Mouse (Mus musculus): ENCODE measurements around the gene Jag2. TPM values are rescaled to one million over a fixed set of nuclear protein-coding genes. Genes with fewer than 3 reads are reported as not detected.

Jag2 gene
- total RNA-seq, 2 experiments from 2014 or later = 50.1 to 55.1 TPM

DNA sequence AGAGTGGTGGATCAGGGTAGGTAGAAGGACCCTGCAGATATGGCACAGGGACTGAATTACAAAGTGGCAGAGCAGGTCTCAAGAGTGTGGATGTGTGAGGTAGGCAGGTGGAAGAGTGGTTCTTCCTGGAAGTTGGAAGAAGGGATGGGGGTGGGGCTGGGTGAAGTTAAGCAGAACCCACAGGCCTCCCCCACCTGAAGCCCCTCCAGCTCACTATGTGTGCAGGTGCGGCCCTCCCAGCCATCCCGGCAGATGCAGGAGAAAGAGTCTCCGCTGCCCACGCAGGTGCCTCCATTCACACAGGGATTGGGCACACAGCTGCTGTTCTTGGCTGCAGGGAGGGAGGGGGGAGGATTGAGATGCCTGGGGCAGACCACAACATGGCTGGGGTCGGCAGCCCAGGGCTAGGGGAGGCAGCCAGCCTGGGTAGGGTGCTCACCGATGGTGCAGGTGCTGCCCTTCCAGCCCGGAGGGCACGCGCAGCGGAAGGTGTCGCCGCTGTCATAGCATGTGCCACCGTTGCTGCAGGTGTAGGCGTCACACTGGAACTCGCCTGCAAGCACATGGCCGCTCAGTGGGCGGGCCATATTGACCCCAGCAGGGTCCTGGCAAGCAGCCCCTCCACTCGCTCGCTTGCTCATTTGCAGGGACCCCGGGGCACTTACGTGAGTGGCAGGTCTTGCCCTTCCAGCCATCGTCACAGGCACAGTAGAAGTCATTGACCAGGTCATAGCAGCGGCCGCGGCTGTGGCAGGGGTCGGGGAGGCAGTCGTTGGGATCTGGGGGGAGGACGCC is 16.4 kb downstream of the Jag2 start:
- no peak for DNase-seq (ENCODE audit: low spot score in 2 of 2)
- intact Hi-C loops (cut with DNase I) = no loop called here

DNA sequence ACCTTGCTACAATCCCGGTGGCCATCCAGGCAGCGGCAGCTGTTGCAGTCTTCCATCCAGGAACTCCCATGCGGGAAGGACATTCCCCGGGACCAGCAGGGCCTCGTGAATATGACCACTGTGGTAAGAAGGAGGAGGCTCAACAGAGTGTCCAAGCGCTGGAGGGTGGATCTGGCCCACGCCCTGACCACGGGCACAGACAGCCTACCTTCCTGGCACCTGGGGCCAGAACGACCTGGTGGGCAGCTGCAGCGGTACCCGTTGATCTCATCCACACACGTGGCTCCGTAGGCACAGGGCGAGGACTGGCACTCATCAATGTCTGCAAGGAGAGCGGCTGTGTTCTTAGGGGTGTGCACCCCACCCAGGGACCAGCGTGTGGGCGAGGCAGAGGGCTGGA is 17.9 kb downstream of the Jag2 start:
- intact Hi-C loops (cut with DNase I) = no loop called here
- DNase-seq (ENCODE audit: low spot score in 2 of 2) = no peak

DNA sequence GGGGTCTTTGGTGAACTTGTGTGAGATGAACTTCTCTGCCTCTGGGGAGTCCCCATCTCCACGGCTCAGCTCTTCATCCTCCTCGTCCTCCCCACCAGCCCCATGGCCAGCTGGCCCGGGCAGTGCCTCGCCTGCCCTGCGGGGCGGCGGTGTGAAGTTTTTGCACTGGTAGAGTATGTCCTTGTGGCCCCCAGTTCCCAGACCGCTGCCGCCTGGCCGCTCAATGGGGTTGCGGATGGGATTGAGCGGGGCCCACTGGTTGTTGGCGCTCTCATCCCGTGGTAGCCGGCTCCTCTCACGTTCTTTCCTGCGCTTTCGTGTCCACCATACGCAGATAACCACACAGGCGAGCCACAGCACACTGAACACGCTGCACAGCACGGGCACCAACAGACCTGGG is 20.6 kb downstream of the Jag2 start:
- intact Hi-C loops (cut with DNase I) = no loop called here
- no peak for DNase-seq (ENCODE audit: low spot score in 2 of 2)

DNA sequence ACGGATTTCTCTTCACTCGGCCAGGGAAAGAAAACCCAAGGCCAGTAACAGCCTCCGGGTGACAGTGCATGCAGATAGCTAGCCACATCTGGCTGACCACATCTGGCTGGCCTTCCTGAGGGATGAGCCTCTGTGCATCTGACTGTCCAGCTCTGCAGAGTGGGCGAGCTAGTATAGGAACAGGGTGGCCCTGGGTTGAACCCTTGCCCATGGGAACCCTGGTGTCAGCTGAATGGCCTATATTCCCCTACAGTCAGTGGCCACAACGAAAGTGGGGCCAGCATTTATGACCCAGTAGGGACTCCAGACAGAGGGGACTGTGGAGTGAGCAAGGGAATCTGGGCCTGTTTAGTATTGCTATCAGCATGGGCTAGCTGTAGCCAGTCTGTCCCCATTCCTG is 24.6 kb downstream of the Jag2 start:
- DNase-seq (ENCODE audit: low spot score in 2 of 2) = no peak
- intact Hi-C loops (cut with DNase I) = no loop called here

DNA sequence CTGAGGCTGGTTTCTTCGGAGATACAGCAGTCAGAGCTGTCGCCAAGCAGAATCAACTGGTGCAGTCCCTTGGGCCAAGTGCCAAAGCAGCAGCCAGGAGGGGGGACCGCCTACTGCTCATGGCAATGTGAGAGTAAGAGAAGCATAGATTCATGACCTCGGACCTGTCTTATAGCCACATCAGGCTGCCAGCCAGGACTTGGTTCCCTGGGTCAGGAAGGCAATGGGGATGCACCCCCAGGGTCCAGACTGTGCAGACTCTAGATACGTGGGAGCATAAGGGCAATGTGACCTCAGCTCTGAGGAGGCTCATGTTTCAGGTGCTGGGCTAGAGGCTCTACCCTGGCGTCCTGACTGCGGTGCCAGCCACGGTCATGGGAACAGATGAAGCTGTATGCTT is 25.6 kb downstream of the Jag2 start:
- intact Hi-C loops (cut with DNase I) = no loop called here
- no peak for DNase-seq (ENCODE audit: low spot score in 2 of 2)

DNA sequence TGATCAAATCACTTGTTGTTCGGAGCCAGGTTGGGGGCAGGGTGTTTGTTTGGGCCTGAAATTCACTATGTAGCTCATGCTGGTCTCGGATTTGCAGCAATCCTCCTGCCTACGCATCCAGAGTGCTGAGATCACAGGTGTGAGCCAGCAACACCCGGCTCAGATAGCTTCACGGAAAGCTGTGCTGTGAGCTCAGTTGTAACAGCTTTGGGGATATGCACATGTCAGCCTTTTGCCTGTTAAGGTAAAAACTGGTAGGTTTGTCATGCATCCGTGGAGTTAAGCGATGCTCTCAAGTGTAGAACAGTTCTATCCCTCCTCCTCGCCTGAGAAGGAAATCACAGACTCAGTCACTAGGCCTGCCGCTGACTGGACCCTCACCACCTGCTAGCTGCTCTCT is 28.9 kb downstream of the Jag2 start:
- DNase-seq (ENCODE audit: low spot score in 2 of 2) = peak; percentile 71 to 88
- intact Hi-C loops (cut with DNase I) = no loop called here

DNA sequence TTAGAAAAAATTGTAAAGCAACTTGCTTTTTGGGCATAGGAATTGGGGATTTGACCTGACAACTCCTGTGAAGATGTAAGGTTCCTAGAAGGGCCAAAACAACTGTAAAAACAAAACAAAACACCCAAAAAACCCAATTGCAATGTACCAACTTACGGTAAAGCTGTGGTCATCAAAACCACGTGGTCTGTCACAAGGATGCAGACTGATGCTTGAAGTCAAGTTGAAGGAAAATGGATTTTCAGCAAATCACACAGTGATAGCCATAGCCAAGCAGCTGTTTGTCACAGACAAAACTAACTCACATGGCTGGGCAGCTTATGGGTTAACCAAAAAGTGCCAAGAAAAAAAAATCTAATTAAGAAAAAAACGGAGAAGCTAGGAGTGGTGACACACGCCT is 30.6 kb downstream of the Jag2 start:
- intact Hi-C loops (cut with DNase I) = no loop called here
- DNase-seq (ENCODE audit: low spot score in 2 of 2) = no peak

DNA sequence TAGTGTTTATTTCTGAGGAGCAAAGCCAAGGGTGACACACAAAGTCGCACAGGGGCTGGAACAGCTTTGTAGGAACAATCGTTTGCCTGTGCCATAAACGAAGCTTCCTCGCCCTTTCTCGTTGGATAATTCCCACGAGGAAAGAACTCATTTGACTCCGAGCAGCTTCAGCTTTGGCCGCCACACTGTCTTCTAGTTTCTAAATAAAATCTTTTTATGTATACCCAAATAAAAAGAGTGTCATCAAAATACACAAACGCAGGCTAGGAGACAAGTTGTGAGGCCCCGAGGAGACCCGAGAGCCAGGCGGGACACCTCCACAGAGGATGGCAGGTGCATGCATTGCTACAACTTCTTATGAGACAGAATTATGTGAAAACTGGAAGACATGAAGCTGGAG is 31.2 kb downstream of the Jag2 start:
- DNase-seq (ENCODE audit: low spot score in 2 of 2) = no peak
- intact Hi-C loops (cut with DNase I) = no loop called here

DNA sequence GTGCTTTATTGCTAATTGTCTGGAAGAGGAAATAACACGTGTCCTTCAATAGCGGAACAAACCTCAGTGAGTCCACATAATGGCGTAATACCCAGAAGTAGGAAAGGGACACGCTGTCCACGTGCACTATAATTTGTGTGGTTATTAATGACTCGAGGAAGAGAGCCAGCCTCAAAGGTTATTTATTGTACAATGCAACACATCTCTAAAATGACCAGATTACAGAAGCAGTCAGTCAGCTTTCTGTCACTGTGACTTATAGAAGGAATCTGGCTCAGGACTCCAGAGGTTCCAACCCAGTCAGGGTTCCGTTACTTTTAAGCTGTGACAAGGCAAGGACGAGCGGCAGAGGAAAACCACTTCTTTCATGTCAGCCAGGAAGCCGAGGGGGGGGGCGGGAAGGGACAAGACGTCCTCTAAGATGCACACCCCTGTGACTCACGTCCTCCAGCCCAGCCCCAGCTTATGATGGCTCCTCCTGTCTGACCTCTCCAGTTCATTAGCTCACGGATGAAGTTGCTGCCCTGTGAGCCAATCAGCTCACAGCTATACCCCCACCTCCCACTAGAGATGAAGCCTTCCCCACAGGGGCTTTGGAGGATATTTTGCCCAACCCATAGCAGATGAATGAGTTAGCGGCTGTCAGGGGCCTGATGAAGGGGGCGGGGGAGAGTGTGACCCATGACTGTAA is 31.9 kb downstream of the Jag2 start:
- intact Hi-C loops (cut with DNase I) = no loop called here

DNA sequence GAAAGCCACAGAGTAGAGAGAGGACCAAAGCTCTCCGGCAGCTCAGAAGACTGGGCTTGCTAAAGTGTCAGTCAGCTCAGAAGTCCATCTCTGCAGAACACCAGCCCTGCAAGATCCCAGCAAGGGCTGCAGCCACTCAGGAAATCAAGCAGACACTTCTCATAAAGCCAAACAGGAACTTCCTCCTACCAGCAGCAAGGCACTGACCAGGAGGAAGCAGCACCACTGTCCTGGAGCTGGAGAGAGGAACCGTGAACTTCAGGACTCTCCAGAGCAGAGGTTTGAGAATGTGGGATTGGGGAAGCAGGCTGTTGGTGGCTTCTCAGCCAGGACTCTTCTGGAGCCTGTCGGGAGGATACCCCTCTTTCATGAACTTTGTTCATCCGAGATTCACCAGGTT is 34.6 kb downstream of the Jag2 start:
- peak in 1 of 2 experiments; percentile 28 for DNase-seq (ENCODE audit: low spot score in 2 of 2)
- intact Hi-C loops (cut with DNase I) = no loop called here

More for the DNA sequence above, 31.9 kb downstream of the Jag2 start:
- DNase-seq (ENCODE audit: low spot score in 2 of 2) = no peak

DNA sequence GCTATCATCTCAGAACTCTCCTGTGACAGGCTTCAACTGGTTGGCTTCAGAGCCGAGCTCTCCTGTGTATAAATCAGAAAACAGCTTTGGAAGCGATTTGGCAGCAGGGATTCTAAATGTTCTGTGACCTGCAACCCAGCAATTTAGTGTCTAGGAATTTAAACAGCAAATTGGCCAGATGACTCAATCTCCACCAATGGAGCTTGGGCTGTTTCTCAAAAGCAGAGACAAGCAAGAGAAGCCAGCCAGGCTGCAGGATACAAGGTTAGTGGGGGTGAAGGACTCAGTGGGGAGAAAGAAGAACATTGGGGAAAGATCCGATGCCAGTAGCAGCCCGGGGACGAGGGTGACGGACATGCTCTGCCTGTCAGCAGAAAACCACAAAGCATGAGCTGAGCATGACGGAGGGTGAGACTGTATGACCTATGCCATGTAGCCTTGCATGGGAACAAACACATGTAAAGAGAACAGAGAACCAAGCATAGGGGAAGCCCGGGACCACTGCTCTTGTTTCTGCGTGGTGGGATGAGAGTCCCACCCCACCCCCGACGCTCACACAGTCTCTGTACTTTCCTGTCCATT is 35.2 kb downstream of the Jag2 start:
- intact Hi-C loops (cut with DNase I) = no loop called here
- no peak for DNase-seq (ENCODE audit: low spot score in 2 of 2)

DNA sequence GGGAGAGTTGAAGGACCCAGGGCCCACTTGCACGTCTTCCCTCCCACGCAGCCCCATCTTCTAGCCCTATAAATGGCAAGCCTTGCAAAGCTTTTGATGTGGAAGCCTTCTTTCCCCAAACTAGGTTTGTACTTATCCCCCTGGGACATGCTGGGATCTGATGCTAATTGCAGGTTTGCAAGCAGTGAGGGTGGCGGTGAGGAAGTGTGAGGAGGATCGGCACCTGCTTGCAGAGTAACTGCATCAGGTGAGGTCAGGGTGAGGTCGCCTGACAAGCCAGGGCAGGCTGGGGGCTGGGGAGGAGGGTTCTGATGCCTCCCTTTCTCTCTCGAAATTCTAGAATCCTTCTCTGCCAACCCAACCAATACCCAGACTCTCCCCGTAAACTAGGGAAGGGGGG is 44.1 kb downstream of the Jag2 start:
- DNase-seq (ENCODE audit: low spot score in 2 of 2) = no peak
- intact Hi-C loops (cut with DNase I) = no loop called here

DNA sequence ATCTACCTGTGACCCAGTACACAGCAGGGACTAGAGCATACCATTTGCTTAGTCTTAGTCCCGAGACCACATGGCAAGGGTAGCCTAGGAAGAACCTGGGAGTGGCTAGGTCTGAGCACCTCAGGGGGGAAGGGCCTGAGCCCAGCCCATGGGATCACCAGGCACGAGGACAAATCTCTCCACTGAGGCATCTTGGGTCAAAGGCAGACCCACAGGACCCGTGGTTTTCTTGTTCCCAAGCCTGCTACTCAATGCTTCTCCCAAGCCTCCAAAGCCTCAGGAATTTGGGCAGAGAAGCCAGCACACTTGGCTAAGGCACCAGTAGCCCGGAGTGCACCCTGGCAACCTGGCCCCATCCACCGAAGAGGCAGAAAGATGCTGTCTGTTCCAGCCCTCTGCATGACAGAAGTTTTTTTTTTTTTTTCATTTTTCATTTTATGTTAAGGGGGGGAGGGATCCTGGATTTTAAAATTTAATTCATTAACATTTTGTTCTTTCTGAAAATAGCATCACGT is 48.2 kb downstream of the Jag2 start:
- DNase-seq (ENCODE audit: low spot score in 2 of 2) = no peak
- intact Hi-C loops (cut with DNase I) = no loop called here

DNA sequence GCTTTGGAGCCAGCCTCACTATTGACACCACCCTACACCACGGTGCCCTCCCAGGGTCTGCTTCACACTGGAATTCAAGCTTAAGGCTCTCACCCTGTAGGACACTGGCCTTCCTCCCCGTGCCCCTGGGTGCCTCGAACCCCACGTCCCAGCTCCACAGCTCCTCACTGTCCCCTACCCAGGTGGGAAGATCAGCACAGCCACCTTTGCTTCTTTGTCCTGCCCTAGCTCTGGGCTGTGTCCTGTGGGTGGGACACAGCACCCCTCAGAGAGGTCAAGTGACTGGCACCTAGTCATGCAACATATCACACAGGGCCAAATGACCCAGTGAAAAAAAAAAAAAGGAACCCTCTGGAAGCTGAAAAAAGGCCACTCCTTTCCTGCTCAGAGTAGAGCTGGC is 48.9 kb downstream of the Jag2 start:
- intact Hi-C loops (cut with DNase I) = no loop called here
- DNase-seq (ENCODE audit: low spot score in 2 of 2) = no peak

DNA sequence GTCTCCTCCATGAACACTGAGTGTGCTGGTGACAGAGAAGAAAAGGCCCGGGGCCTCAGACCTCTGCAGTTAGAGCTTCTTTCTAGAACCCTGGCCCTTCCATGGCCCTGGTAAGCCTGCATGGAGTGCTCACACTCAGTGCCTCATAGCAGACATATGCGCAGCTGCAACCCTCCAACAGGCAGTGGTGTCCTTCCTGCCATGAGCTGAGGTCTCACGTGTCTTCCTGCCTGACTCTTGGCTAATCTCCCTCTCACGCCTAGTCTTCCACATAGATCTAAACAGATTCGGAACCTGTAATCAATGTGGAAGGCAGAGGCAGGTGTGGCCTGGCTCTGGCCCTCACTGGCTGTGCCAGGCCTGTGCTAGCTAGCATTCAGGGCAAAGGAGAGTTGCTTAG is 49.8 kb downstream of the Jag2 start:
- no peak for DNase-seq (ENCODE audit: low spot score in 2 of 2)
- intact Hi-C loops (cut with DNase I) = loop anchor here (5.0 kb wide), 2 partner anchors 48 to 78 kb away; partner anchors contain the start of gene Jag2

DNA sequence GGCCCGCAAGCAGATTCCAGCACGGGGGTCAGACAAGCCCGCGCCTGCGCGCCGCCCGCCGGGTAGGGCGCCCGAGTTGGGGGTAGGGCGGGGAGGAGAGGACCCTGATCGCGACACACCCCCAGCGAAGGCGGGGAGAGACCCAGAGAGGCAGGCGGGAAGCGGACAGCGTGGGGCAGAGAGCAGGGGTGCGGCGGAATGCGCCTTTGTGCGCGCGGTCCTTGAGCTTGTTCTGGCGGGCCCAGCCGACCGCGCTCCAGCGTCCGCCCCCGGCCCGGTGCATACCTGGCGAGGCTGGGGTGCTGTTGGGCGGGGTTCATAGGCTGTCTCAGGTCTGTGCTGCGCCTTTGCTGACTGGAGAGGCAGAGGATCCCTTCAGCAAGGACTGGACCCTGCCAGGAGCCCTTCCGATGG is 52.0 kb downstream of the Jag2 start:
- intact Hi-C loops (cut with DNase I) = loop anchor here (5.0 kb wide), 2 partner anchors 50 to 80 kb away; partner anchors contain the start of gene Jag2
- DNase-seq (ENCODE audit: low spot score in 2 of 2) = no peak

DNA sequence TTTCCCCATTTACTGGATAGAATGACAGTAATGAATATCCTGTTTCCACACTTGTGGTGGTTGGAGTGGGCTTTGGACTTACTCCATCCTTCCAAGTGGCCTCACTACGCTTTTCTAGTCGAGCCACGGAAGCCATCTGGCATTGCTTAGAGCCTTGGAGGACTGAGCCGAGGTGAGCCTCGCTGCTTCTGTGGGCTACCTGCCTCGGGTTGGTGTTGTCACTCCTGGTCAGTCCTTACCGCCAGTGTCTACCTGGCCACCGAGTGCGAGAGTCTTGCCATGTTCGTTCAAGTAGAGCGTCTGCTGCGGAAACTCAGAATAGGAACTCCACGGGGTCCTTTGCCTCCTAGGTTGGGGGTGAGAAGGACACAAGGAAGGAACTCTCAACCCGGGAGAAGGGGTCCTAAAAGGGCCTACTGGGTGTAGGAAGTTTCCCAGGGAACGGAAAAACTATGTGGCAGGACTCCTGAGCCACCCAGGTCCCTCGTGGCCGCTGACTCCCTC is 52.5 kb downstream of the Jag2 start:
- no peak for DNase-seq (ENCODE audit: low spot score in 2 of 2)
- intact Hi-C loops (cut with DNase I) = loop anchor here (5.0 kb wide), 2 partner anchors 50 to 80 kb away; partner anchors contain the start of gene Jag2

DNA sequence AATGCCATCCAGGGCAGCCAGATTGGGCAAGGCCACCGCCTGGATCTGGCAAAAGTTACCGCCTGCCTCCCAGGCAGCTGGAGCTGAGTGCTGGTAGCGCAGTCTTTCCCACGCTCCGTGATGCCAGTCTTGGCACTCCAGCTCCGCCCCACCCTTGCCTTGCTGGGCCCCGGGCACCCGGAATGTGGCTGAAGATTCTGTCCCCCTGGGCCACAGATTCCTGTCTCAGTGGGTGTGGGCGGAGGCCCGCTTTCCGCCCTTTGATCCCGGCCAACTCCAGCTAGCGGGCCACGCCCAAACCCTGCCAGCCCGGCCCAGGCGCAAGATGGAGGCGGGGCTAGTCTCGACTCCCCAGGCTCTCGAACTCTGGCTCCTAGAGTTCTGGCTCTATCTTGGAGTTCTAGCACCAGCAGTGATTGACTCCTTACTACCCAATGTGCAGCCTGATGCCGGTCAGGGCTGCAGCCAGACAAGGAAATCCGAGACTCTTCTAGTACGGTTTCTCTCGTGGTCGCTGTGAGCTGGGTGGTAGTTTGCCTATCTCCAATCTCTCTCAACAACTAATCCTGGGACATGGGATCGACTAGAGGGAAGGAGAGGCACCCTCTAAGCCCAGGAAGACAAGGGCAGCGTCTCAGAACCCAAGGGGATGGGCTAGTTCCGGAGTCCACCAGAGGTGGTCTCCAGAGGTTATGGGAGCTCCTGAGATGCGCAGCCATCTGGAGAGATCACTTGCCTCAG is 53.1 kb downstream of the Jag2 start:
- DNase-seq (ENCODE audit: low spot score in 2 of 2) = peak in 1 of 2 experiments; percentile 49
- intact Hi-C loops (cut with DNase I) = loop anchor here (5.0 kb wide), 2 partner anchors 51 to 81 kb away; partner anchors contain the start of gene Jag2

DNA sequence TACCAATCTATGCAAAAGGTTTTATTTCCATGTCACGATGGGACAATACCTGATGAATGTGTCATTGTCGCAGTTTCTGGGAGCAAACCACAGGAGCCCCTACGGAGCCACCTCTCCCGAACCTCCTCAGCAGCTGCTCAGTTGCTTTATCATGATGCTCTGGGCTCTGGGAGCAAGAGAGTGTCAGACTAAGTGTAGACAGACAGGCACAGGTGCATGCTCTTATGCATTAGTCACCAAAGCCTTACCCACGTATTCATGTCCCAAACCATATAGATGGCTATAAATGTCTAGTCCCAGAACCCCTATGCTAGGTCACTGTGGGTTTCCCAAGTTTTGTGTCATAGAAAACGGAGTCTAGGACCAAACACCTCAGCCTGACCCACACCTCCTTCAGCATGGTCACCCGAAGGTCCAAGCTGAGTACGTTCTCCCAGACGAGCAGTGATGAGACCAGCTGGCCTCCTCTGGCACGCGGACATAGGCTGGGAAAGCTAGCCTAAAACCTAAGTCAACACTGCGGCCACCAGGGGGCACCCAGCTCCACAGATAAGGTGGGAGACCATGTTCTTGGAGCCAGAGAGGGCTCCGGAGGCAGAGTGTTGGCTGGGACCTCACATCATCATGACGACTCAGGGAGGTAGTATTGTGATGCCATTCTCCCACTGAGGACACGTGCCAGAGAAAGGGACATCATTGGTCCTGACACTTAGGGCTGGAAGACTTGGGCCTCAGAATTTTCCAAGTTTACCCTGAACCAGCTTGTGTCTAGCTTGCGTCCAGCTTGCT is 54.2 kb downstream of the Jag2 start:
- peak; percentile 83 to 90 for DNase-seq (ENCODE audit: low spot score in 2 of 2)
- intact Hi-C loops (cut with DNase I) = loop anchor here (5.0 kb wide), 2 partner anchors 52 to 82 kb away; partner anchors contain the start of gene Jag2
